Mouse (Mus musculus) liver, adult 2 months (tissue): ENCODE data around the gene Rimkla.

Experiments
- CTCF ChIP-seq: fragments of 200-500 bp; IDR thresholded peaks from 2 replicates; pipeline ENCODE4 v1.5.1; 2011; ENCODE audit warnings: low read depth, low read length, control low read depth
- POLR2A ChIP-seq: fragments of 200-500 bp; IDR thresholded peaks from 2 replicates; pipeline ENCODE4 v1.6.1; 2011; ENCODE audit warnings: low read length, control low read depth; ENCODE audit not compliant: insufficient read depth; ENCODE audit errors: extremely low read depth

- TF ChIP-seq CTCF, result no peak
- TF ChIP-seq POLR2A, result no peak
These were observed 19.9 kb downstream of the Rimkla start for GRCm38 (mm10) chr4:119472545-119472944.
